Mouse (Mus musculus): Measurements from ENCODE around the gene Bclaf3.
A peak's percentile ranks its signal among the peaks of the same experiment; 100 is the strongest.
"Not testable (repeated sequence)": the region's sequence is repeated elsewhere in the genome, so short reads cannot be mapped to it uniquely, and the experiment has no call there.

Bclaf3 gene

GRCm38 (mm10) chrX:159526388-159526787 is at the start of gene Bclaf3:
Gene Bclaf3 (plus strand): TSS chrX:159526688.
- DNase-seq (ENCODE audit: low spot score in 2 of 2) = no peak

- not testable (repeated sequence) for DNase-seq (ENCODE audit: low spot score in 2 of 2)
Measured at GRCm38 (mm10) chrX:159478243-159478940, 48.1 kb upstream of the Bclaf3 start.

GRCm38 (mm10) chrX:159484247-159484646 is 42.2 kb upstream of the Bclaf3 start:
- DNase-seq (ENCODE audit: low spot score in 2 of 2) = no peak

- no peak for DNase-seq (ENCODE audit: low spot score in 2 of 2)
Measured at GRCm38 (mm10) chrX:159503181-159503580, 23.3 kb upstream of the Bclaf3 start.

- DNase-seq (ENCODE audit: low spot score in 2 of 2) = no peak
Measured at GRCm38 (mm10) chrX:159508331-159509036, 18.0 kb upstream of the Bclaf3 start.

- peak in 1 of 2 experiments; percentile 1 for DNase-seq (ENCODE audit: low spot score in 2 of 2)
Measured at GRCm38 (mm10) chrX:159509042-159509441, 17.4 kb upstream of the Bclaf3 start.

GRCm38 (mm10) chrX:159509847-159510715 is 16.4 kb upstream of the Bclaf3 start:
- DNase-seq (ENCODE audit: low spot score in 2 of 2) = no peak

GRCm38 (mm10) chrX:159510716-159511051 is 15.8 kb upstream of the Bclaf3 start:
- peak in 1 of 2 experiments; percentile 2 for DNase-seq (ENCODE audit: low spot score in 2 of 2)

- no peak for DNase-seq (ENCODE audit: low spot score in 2 of 2)
Measured at GRCm38 (mm10) chrX:159515599-159515998, 10.9 kb upstream of the Bclaf3 start.

GRCm38 (mm10) chrX:159521780-159522179 is 4.7 kb upstream of the Bclaf3 start:
- DNase-seq (ENCODE audit: low spot score in 2 of 2) = no peak

GRCm38 (mm10) chrX:159522651-159523050 is 3.8 kb upstream of the Bclaf3 start:
- no peak for DNase-seq (ENCODE audit: low spot score in 2 of 2)

- DNase-seq (ENCODE audit: low spot score in 2 of 2) = peak; percentile 94 to 95
Measured at GRCm38 (mm10) chrX:159532427-159532810, 5.9 kb downstream of the Bclaf3 start.

- DNase-seq (ENCODE audit: low spot score in 2 of 2) = peak in 1 of 2 experiments; percentile 14
Measured at GRCm38 (mm10) chrX:159532811-159533462, 6.4 kb downstream of the Bclaf3 start.

GRCm38 (mm10) chrX:159541936-159542335 is 15.4 kb downstream of the Bclaf3 start:
- DNase-seq (ENCODE audit: low spot score in 2 of 2) = no peak

GRCm38 (mm10) chrX:159547093-159547492 is 20.6 kb downstream of the Bclaf3 start:
- DNase-seq (ENCODE audit: low spot score in 2 of 2) = no peak

GRCm38 (mm10) chrX:159584738-159585137 is 58.2 kb downstream of the Bclaf3 start:
- not testable (repeated sequence) for DNase-seq (ENCODE audit: low spot score in 2 of 2)

- DNase-seq (ENCODE audit: low spot score in 2 of 2) = no peak
Measured at GRCm38 (mm10) chrX:159591633-159592032, 65.1 kb downstream of the Bclaf3 start.

- no peak for DNase-seq (ENCODE audit: low spot score in 2 of 2)
Measured at GRCm38 (mm10) chrX:159597502-159597901, 71.0 kb downstream of the Bclaf3 start.

- no peak for DNase-seq (ENCODE audit: low spot score in 2 of 2)
Measured at GRCm38 (mm10) chrX:159604832-159605231, 78.3 kb downstream of the Bclaf3 start.

- DNase-seq (ENCODE audit: low spot score in 2 of 2) = peak; percentile 37 to 44
Measured at GRCm38 (mm10) chrX:159606936-159607335, 80.4 kb downstream of the Bclaf3 start.

GRCm38 (mm10) chrX:159626208-159626906 is 99.9 kb downstream of the Bclaf3 start:
- peak in 1 of 2 experiments; percentile 19 for DNase-seq (ENCODE audit: low spot score in 2 of 2)

Data from natural killer cell, adult 2 months (primary cell).